Mouse (Mus musculus) lung, postnatal 0 days (tissue): ENCODE measurements around the gene Slc2a1.

Source experiments
- CTCF ChIP-seq: IDR thresholded peaks from 2 replicates; pipeline ENCODE4 v1.5.1; 2016; ENCODE audit warnings: antibody characterized with exemption, mild to moderate bottlenecking
- EP300 ChIP-seq: IDR thresholded peaks from 2 replicates; pipeline ENCODE4 v1.6.1; 2016; ENCODE audit warnings: antibody characterized with exemption, mild to moderate bottlenecking, control low read depth

- TF ChIP-seq CTCF (no peak), EP300 (no peak)
Observed at GRCm38 (mm10) chr4:119124771-119125273, 16.3 kb downstream of the Slc2a1 start.
